Mouse (Mus musculus) liver, adult 10 weeks (tissue): ENCODE measurements around the gene Prss8. TPM values are rescaled to one million over a fixed set of nuclear protein-coding genes. Genes with fewer than 3 reads are reported as not detected.

ENCODE experiments used
- polyA plus RNA-seq: library from polyadenylated mRNA; stranded (reverse); fragments of 350-450 nt; fragmentation: Illumina TruSeq; extraction: RNeasy Lipid Tissue Mini Kit (QIAGEN cat#74804); gene quantifications from one replicate; pipeline ENCODE4 v1.2.3, GENCODE M21; 2014; ENCODE audit warnings: low read depth, low replicate concordance

Prss8 gene
- not detected for polyA plus RNA-seq

DNA sequence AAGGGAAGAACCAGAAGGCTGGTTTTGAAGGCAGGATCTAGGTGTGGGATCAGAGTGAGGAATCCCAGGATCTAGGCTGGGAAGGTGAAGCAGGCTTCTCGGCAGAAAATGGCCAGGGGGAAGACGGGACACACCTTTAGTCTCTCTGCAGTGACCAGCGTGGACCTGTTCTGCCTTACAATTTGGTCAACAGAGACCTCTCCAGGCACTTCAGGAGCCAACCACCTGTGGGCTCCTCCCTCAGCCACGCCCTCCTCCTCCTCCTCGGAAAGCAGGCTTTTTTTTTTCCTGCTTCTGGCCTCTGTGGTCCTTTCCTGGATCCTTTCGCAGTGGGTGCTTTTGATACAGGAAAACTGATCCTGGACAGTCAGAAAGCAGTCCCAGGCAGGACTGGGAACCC is at the start of gene Prss8:
Gene Prss8 (minus strand): TSS at position 182 of the 400 bp plus-strand sequence.

DNA sequence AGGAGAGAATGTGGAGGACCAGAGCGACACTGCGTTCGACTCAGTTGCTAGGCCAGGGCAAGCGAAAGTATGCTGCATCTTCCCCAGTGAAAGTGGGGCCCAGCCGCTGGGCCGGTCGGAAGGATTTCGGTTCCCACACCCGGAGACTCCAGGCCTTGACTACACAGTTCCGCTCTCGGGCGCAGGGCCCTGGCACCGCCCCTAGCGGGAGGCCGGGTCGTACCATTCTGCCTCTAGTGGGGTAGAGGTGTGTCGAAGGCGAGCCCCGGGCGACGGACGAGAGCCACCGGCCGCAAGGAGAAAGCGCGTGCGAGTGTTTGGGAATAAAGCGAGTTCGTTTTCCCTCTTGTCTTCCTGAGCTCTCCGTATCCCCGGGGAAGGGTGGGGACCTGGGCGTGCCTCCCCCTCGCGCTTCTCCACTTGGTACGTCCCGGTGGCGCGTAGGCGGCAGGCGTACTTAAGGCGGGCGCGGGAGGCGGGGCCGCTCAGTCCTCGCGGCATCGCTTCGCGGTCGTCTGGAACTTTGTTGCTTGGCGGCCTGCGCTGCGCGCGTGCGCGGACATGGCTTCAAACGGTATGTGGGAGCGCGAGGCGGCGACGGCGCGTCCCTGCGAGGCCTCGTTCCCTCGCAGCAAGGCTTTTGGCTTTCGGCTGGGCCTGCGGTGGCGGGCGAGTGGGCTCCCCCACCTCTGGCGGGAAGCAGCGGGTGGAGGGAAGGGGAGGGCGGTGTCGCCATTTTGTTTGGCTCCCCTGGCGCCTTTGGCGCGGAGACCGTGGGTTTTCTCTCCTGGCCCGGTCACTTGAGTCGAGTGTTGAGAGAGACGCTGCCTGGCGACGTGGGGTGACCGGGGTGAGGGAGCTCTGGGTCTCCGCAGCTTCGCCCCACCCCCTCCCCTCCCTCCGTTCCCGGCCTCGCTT is 37.4 kb upstream of the Prss8 start, which contains the start of gene Fus:
Gene Fus (plus strand): TSS at position 454 of the 918 bp plus-strand sequence.

DNA sequence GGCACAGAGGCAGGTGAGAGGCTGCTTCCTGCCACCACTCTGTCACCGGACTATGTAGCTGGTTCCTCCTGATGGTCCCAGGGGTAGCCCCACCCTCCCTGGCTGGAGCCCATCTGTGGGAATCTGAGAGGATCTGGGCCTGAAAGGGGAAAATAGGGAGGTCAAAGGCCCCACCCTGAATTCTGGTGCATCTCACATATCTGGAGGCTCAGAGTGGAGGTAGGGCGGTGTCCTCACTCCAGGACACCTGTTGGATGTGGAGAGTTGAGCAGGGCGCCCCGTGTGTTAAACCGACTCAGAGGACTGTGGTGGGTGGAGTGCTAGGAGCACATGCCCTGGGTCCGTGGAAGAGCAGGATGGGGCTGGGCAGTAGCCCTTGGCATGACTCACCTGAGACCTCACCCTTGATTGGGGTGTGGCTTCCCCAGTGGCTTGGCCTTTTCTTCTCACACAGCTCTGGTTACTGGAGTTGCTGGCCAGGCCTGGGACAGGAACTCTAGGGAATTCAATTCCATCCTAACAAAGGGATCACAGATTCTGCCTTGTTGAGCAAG is 16.6 kb upstream of the Prss8 start, which contains the start of gene Prss36:
Gene Prss36 (minus strand): TSS at position 256 of the 554 bp plus-strand sequence.

DNA sequence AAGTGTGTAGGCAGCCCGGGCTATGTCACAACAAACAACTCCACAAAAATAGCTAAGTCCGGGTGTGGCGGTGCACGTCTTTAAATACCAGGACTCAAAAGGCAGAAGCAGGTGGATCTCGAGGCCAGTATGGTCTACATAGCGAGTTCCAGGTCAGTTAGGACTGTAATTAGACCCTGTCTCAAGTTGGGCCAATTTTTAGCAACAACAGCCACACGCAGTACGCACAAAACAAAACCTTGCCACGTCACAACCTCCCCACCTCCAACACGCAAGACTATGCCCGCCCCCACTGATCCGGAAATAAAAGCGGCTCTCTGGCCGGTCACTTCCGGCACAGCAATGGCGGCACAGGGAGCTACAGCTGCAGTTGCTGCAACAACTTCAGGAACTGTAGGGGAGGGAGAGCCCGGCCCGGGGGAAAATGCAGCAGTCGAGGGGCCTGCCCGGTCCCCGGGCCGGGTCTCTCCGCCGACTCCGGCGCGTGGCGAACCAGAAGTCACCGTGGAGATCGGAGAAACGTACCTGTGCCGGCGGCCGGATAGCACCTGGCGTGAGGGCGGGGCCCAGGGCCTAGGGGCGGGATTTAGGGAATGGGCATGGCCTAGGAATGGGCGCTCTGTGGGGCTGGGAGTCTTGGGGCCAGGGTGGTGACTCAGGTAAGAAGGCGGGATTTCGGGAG is 17.6 kb downstream of the Prss8 start, which contains the start of gene Kat8:
Gene Kat8 (plus strand): TSS at position 327 of the 682 bp plus-strand sequence.

DNA sequence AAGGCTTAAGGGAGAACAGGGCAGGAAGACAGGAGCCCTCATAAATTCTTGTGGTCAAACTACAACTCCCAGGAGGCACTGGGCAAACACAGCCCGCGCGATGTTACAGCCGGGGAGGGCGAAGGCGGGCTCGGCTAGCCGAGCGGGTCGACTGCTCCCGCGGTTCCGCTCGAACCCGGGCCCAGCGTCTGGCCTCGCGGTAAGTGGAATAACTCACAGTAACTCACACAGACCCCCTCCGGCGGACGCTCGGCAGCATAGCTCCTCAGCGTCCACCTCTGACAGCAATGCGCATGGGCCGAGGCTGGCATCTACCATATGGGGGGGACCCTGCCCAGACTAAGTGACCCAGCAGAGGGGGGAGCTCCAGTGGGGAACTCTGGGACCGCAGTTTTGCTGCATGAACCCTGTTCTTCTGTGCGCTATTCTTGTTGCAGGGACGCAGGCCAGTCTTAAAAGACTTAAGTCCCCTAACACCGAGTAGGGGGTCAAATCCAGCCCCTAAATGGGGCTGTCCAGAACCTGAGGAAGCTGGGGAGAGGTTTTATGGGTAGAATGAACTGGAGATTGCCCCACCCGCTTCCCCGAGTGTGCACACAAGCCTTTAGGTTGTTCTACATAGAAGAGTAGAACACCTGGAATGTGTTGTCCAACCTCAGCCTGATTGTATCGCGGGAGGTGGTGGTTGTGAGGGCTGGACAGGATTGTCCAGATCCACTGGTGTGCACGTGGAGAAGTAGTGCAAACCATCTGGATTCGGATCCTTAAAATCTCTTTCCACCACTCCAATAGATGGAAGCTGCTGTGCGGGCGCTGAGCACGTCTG is 25.7 kb downstream of the Prss8 start, which contains the start of gene Bckdk:
Gene Bckdk (plus strand): TSS at position 112 of the 826 bp plus-strand sequence.

DNA sequence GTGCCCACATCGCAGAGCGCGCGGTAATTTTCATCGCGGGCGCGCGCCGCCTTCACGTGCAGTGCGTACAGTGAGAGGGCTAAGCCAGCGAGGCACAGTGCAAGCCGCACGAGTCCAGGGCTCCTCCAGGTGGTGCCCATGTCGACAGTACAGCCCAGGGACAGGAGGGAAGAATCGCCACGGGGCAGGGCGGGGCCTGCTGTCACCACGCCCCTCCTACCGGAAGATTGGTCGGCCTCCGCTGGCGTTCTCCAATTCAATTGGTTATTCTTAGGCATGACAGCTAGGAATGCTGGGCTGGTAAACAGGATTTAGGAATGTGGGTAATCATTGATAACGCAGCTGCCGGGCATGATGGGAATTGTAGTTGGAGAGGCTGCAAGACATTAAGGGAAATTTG is 34.5 kb downstream of the Prss8 start, which contains the start of the genes Gm21974 and Vkorc1:
Gene Gm21974 (minus strand): TSS at position 13 of the 400 bp plus-strand sequence.
Gene Vkorc1 (minus strand): TSS at position 176 of the 400 bp plus-strand sequence.

DNA sequence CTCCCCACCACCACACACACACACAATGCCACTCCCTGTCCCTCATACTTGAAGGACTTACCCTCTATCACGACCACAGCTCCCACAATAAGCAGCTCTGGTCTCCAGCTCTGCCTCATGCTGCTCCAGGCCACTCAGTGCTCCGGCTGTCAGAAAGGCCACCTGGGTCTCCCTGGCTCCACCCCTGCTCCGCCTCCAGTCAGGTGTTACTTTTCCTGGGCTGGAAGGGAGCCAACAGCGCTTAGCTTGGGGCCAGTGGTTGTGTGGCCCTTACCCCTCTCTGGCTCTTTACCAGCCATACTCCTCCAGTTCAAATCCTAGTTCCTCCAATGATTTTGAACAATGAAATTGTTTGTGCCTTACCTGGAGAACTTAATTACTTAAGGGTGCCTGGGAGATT is 39.1 kb downstream of the Prss8 start, which contains the start of gene Prss53:
Gene Prss53 (minus strand): TSS at position 173 of the 400 bp plus-strand sequence.

DNA sequence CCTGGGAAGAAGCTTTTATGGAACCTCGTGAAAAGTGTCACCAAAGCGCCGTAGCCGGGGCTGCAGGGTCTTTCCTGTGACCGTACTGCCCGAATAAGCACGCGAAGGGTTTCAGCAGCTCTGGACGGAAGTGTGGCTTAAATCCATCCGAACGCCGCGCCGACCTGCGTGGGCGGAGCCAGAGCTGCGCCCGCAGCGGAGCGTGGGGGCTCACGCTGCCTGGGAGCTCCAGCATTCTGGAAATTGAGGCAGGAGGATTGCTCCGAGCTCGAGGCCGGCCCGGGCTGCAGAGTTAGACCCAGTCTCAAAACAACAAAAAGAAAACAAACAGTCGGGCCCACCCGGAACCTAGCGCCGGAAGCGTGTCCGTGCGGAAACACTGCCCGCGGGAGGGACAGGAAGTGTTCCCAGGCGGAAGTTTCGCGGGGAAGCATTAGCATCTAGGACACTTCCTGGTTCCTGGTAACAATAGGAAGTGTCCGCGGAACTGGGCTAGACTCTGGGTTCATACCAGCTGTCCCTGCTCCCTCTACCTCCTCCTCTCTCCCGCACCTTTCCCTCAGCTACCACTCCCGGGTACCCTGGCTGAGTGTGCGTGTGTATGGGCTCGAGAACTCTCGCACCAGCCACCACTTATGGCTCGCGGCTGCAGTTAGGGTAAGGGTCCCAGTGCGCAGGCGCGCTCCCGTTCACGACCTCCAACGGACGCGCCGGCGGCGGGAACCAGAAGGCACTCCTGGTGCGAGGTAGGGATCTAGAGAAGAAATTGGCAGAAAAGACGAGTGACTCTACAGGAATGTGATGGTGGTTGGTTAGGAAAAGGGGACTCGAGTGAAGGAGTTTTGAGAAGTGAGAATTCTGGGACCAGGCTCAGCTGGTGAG is 53.2 kb downstream of the Prss8 start, which contains the start of gene Zfp668:
Gene Zfp668 (minus strand): TSS at position 362 of the 882 bp plus-strand sequence.

DNA sequence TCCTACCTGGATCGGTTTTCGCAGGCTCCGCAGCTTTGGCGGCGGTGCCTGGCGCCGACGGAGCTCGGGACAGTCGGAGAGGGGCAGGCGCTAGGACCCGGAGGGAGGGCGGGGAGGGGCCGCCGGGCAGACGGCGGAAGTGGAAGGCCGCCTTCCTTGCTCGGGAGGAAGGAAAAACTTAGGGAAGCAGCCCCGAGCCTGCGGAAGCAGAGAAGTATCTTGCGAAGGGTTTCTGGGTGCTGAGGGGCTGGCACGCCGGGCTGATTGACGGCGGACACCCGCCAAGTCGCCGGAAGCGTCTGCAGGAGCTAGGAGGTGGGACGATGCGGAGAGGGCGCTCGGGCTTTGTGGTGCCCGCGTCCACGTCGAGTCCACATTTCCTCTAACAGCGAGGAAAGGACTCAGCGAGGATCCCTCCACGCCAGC is 53.9 kb downstream of the Prss8 start, which contains the start of gene Zfp646:
Gene Zfp646 (plus strand): TSS at position 181 of the 426 bp plus-strand sequence.

Other genes with a start within 250 kb of the Prss8 start
- 0.26 TPM for gene Bcl7c, start 221.2 kb downstream of the Prss8 start, polyA plus RNA-seq
- 5.0 TPM for gene Ctf1, start 217.4 kb downstream of the Prss8 start, polyA plus RNA-seq
- gene Ctf2, start 197.9 kb downstream of the Prss8 start, polyA plus RNA-seq, result not detected
- gene Fbxl19, start 185.6 kb downstream of the Prss8 start, polyA plus RNA-seq, result 0.21 TPM
- gene Orai3, start 160.3 kb downstream of the Prss8 start, polyA plus RNA-seq, result 4.0 TPM
- 1.6 TPM for gene Setd1a, start 153.4 kb downstream of the Prss8 start, polyA plus RNA-seq
- gene Gm49388, start 144.5 kb downstream of the Prss8 start, polyA plus RNA-seq, result not detected
- gene Hsd3b7, start 129.5 kb downstream of the Prss8 start, polyA plus RNA-seq, result 305 TPM
- gene Stx4a, start 105.8 kb downstream of the Prss8 start, polyA plus RNA-seq, result 12.3 TPM
- gene Stx1b, start 105.6 kb downstream of the Prss8 start, polyA plus RNA-seq, result 3.2 TPM
- 1.8 TPM for gene Zfp646, start 53.9 kb downstream of the Prss8 start, polyA plus RNA-seq
- 0.21 TPM for gene Zfp668, start 53.3 kb downstream of the Prss8 start, polyA plus RNA-seq
- gene Prss53, start 39.1 kb downstream of the Prss8 start, polyA plus RNA-seq, result 0.24 TPM
- gene Gm21974, start 34.6 kb downstream of the Prss8 start, polyA plus RNA-seq, result not detected
- 252 TPM for gene Vkorc1, start 34.5 kb downstream of the Prss8 start, polyA plus RNA-seq
- 1.1 TPM for gene Bckdk, start 26.0 kb downstream of the Prss8 start, polyA plus RNA-seq
- gene Kat8, start 17.6 kb downstream of the Prss8 start, polyA plus RNA-seq, result 8.6 TPM
- 0.37 TPM for gene Prss36, start 16.6 kb upstream of the Prss8 start, polyA plus RNA-seq
- gene Fus, start 37.4 kb upstream of the Prss8 start, polyA plus RNA-seq, result 200 TPM
- gene Pycard, start 63.8 kb upstream of the Prss8 start, polyA plus RNA-seq, result 0.61 TPM
- gene Trim72, start 73.8 kb upstream of the Prss8 start, polyA plus RNA-seq, result not detected
- gene Itgam, start 132.5 kb upstream of the Prss8 start, polyA plus RNA-seq, result 0.42 TPM
- not detected for gene Gm49368, start 132.6 kb upstream of the Prss8 start, polyA plus RNA-seq
- 0.29 TPM for gene Itgax, start 199.4 kb upstream of the Prss8 start, polyA plus RNA-seq
- not detected for gene Itgad, start 224.3 kb upstream of the Prss8 start, polyA plus RNA-seq